Mouse (Mus musculus) megakaryocyte, embryonic 14.5 days (primary cell): ENCODE results near the gene Scn5a.

Experiments
- FLI1 ChIP-seq: IDR thresholded peaks from 2 replicates; pipeline ENCODE4 v1.6.1; 2012; ENCODE audit warnings: low read length, inconsistent platforms, mixed read lengths
- GATA1 ChIP-seq: IDR thresholded peaks from 3 replicates; pipeline ENCODE4 v1.6.1; 2012; ENCODE audit warnings: mixed read lengths, low read length, inconsistent platforms, borderline replicate concordance

- TF ChIP-seq GATA1 (no peak), FLI1 (no peak)
These were observed 105.1 kb downstream of the Scn5a start for GRCm38 (mm10) chr9:119473608-119474164.
